Mouse (Mus musculus) embryonic fibroblast, embryonic 13.5 days (primary cell): Measurements from ENCODE around the gene Cdk6.

ENCODE experiments used
- CTCF ChIP-seq: IDR thresholded peaks from 2 replicates; pipeline ENCODE4 v1.5.1; 2011; ENCODE audit warnings: mild to moderate bottlenecking, control low read depth, low read length, moderate library complexity, borderline replicate concordance; ENCODE audit not compliant: insufficient read depth
- POLR2A ChIP-seq: IDR thresholded peaks from 2 replicates; pipeline ENCODE4 v1.6.1; 2011; ENCODE audit warnings: low read depth, mild to moderate bottlenecking, control low read depth, low read length, moderate library complexity

GRCm38 (mm10) chr5:3330932-3331331 lies 10.4 kb upstream of the Cdk6 start:
- no peak for TF ChIP-seq POLR2A
- TF ChIP-seq CTCF, result no peak
